Mouse (Mus musculus): ENCODE data around the gene Rtca. TPM values are rescaled to one million over a fixed set of nuclear protein-coding genes. Genes with fewer than 3 reads are reported as not detected.

Gene Rtca
- total and polyA plus RNA-seq, 3 experiments = 31.6 to 40.3 (median 36.8) TPM

DNA sequence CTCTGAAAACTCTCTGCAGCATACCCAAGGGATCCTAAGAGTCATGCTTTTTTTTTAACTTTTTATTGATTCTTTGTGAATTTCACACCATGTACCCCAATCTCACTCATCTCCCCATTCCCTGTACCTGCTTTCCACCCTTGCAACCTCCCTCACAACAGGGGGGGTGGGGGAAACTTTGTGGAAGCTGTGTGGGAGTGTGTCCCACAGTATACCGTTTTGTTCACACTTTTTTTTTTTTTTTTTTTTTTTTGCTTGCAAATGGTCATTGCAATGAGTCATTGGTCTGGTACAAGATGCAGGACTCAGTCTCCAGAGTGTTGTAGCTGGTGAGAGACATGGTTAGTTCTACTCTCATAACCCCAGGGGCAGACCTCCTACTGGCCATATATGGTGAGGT is 65.2 kb downstream of the Rtca start:
- no peak for DNase-seq (ENCODE audit: low spot score)
- peaks cover 51% of the 10 kb centered on the region for H3K27me3 ChIP-seq (ENCODE audit: insufficient read depth, low read length)
- no peak overlapping the region for H3K4me3 ChIP-seq (ENCODE audit: low read depth, low read length)
- ATAC-seq (ENCODE audit: extremely low read depth, insufficient number of reproducible peaks, low FRiP score, poor library complexity, severe bottlenecking) = no peak
- H3K9me3 ChIP-seq (replicated peaks) = no peaks in the 10 kb centered on the region
- no peaks in the 10 kb centered on the region for H3K36me3 ChIP-seq (replicated peaks)
- TF ChIP-seq CTCF (IDR thresholded peaks at IDR 0.05; ENCODE audit: low read depth, low read length) (no peak), POLR2AphosphoS5 (IDR thresholded peaks at IDR 0.05; ENCODE audit: insufficient replicate concordance, low read depth, low read length) (no peak), GATA2 (IDR thresholded peaks at IDR 0.05; ENCODE audit: borderline replicate concordance, low read depth, low read length) (no peak), TAL1 (conservative IDR thresholded peaks at IDR 0.05; ENCODE audit: low read depth, low read length) (no peak), GATA1 (IDR thresholded peaks at IDR 0.05; ENCODE audit: borderline replicate concordance, low read length) (no peak)
- no peaks in the 10 kb centered on the region for H3K4me1 ChIP-seq (ENCODE audit: insufficient read depth, low read depth, low read length)

DNA sequence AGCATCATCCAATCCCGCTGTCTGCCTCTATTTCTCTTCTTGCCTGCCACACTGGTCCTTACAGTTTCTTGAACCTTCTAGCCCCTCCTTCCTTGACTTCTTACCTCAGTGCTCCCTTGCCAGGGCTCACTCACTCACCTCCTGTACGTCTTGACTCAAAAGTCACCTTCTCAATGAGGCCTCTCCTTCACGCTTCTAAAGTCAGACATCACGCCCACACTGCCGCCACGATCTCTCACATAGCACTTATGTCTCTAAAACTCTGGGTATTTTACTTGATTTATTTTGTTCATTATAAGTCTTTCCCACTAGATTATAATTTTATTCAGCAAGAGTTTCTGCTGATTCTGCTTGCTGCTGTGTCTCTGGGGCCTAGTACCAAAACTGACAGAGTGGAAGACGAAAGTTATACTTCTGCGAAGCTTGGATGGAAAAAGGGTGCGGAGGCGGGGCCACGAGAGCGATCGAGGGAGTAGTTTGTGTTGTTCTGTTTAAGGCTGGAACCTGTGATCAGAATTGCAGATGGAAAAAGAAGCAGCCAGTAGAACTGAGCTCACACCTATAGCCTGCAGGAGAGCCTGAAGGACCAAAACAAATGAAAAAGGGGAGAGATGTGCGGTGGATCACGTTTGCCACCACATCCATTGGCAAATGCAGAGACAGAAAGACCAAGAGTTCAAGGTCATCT is 66.3 kb downstream of the Rtca start:
- H3K27me3 ChIP-seq (ENCODE audit: insufficient read depth, low read length) = peaks cover 48% of the 10 kb centered on the region
- DNase-seq (ENCODE audit: low spot score) (no peak), ATAC-seq (ENCODE audit: extremely low read depth, insufficient number of reproducible peaks, low FRiP score, poor library complexity, severe bottlenecking) (no peak)
- no peak overlapping the region for H3K4me3 ChIP-seq (ENCODE audit: low read depth, low read length)
- no peaks in the 10 kb centered on the region for H3K9me3 ChIP-seq (replicated peaks)
- peaks cover 4% of the 10 kb centered on the region for H3K4me1 ChIP-seq (ENCODE audit: insufficient read depth, low read depth, low read length)
- no peak for TF ChIP-seq CTCF (IDR thresholded peaks at IDR 0.05; ENCODE audit: low read depth, low read length)
- no peak for TF ChIP-seq TAL1 (conservative IDR thresholded peaks at IDR 0.05; ENCODE audit: low read depth, low read length)
- TF ChIP-seq POLR2AphosphoS5 (IDR thresholded peaks at IDR 0.05; ENCODE audit: insufficient replicate concordance, low read depth, low read length) = no peak
- TF ChIP-seq GATA2 (IDR thresholded peaks at IDR 0.05; ENCODE audit: borderline replicate concordance, low read depth, low read length) = no peak
- no peak for TF ChIP-seq GATA1 (IDR thresholded peaks at IDR 0.05; ENCODE audit: borderline replicate concordance, low read length)
- H3K36me3 ChIP-seq (replicated peaks) = no peaks in the 10 kb centered on the region

DNA sequence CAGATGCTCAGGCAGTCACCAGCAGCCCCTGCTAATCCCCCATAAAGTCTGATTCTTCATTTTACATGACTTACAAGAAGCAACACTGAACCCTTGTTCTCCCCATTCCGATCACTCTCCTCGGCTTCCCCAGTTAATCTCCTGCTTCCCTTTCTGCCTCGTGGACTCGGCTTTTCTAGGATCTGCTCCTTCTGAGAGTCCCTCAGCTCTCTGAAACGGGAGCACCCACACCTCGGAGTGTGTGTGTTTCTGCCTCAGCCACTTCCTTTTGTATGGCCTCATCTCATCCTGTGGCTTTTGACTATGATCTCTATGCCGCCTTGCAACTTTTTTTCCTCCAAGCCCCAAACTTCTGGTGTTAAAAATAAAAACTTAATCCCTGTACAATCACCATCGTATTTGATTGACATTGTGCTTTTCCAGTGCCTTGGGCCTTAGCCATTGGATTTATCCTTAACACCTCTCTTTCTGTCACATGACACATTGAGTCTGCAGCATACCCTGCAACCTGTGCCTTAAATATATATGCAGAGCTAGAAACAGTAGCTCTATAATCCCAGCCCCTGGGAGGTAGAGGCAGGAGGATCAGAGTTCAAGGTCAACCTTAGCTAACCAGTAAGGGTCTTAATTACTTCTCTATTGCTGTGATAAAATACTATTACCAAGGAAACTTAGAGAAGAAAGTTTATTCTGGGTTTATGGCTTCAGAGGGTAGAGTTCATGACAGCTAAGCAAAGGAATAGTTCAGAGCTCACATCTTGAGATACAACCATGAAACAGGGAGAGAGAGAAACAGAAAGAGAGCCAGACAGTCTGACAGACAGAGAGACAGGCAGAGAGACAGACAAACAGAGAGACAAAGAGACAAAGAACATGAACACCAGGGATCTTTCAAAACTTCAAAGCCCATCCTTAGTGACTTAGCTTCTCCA is 67.7 kb downstream of the Rtca start:
- no peak for DNase-seq (ENCODE audit: low spot score)
- Histone ChIP-seq H3K36me3 (replicated peaks) (no peaks in the 10 kb centered on the region), H3K4me3 (ENCODE audit: low read depth, low read length) (no peak overlapping the region), H3K27me3 (ENCODE audit: insufficient read depth, low read length) (peaks cover 37% of the 10 kb centered on the region), H3K4me1 (ENCODE audit: insufficient read depth, low read depth, low read length) (peaks cover 13% of the 10 kb centered on the region), H3K9me3 (replicated peaks) (no peaks in the 10 kb centered on the region)
- TF ChIP-seq GATA2 (IDR thresholded peaks at IDR 0.05; ENCODE audit: borderline replicate concordance, low read depth, low read length) (no peak), POLR2AphosphoS5 (IDR thresholded peaks at IDR 0.05; ENCODE audit: insufficient replicate concordance, low read depth, low read length) (no peak), CTCF (IDR thresholded peaks at IDR 0.05; ENCODE audit: low read depth, low read length) (no peak), GATA1 (IDR thresholded peaks at IDR 0.05; ENCODE audit: borderline replicate concordance, low read length) (no peak), TAL1 (conservative IDR thresholded peaks at IDR 0.05; ENCODE audit: low read depth, low read length) (no peak)
- ATAC-seq (ENCODE audit: extremely low read depth, insufficient number of reproducible peaks, low FRiP score, poor library complexity, severe bottlenecking) = no peak

Other genes starting within 250 kb of the Rtca start
- gene Cdc14a, start 84.2 kb downstream of the Rtca start, total RNA-seq (2014; fragmentation: Nextera tagmentation) = 24.0 and 29.9 TPM in 2 replicates
- 16.9 and 18.9 TPM in 2 replicates for gene Cdc14a, start 84.2 kb downstream of the Rtca start, total RNA-seq (2017)
- 9.3 and 9.6 TPM in 2 replicates for gene Cdc14a, start 84.2 kb downstream of the Rtca start, polyA plus RNA-seq (2012)
- 9.5 and 16.3 TPM in 2 replicates for gene Dbt, start 4.9 kb upstream of the Rtca start, total RNA-seq (2014; fragmentation: Nextera tagmentation)
- gene Dbt, start 4.9 kb upstream of the Rtca start, total RNA-seq (2017) = 6.4 and 6.8 TPM in 2 replicates
- 0.35 and 0.69 TPM in 2 replicates for gene Dbt, start 4.9 kb upstream of the Rtca start, polyA plus RNA-seq (2012)
- 2.0 and 4.2 TPM in 2 replicates for gene Lrrc39, start 54.8 kb upstream of the Rtca start, total RNA-seq (2014; fragmentation: Nextera tagmentation)
- 1.7 and 2.2 TPM in 2 replicates for gene Lrrc39, start 54.8 kb upstream of the Rtca start, total RNA-seq (2017)
- not detected in 2 replicates for gene Lrrc39, start 54.8 kb upstream of the Rtca start, polyA plus RNA-seq (2012)
- 58.1 and 74.3 TPM in 2 replicates for gene Sass6, start 86.8 kb upstream of the Rtca start, total RNA-seq (2014; fragmentation: Nextera tagmentation)
- gene Sass6, start 86.8 kb upstream of the Rtca start, total RNA-seq (2017) = 37.6 and 39.6 TPM in 2 replicates
- 6.6 and 7.6 TPM in 2 replicates for gene Sass6, start 86.8 kb upstream of the Rtca start, polyA plus RNA-seq (2012)
- 32.1 and 42.9 TPM in 2 replicates for gene Trmt13, start 106.4 kb upstream of the Rtca start, total RNA-seq (2014; fragmentation: Nextera tagmentation)
- 34.5 and 35.8 TPM in 2 replicates for gene Trmt13, start 106.4 kb upstream of the Rtca start, total RNA-seq (2017)
- 2.2 and 3.8 TPM in 2 replicates for gene Trmt13, start 106.4 kb upstream of the Rtca start, polyA plus RNA-seq (2012)
- 73.6 and 75.9 TPM in 2 replicates for gene Mfsd14a, start 154.5 kb upstream of the Rtca start, total RNA-seq (2014; fragmentation: Nextera tagmentation)
- gene Mfsd14a, start 154.5 kb upstream of the Rtca start, total RNA-seq (2017) = 86.5 and 87.0 TPM in 2 replicates
- 12.4 and 15.0 TPM in 2 replicates for gene Mfsd14a, start 154.5 kb upstream of the Rtca start, polyA plus RNA-seq (2012)
- not detected in 2 replicates for gene Gm43191, start 173.1 kb upstream of the Rtca start, total RNA-seq (2014; fragmentation: Nextera tagmentation)
- not detected in 2 replicates for gene Gm43191, start 173.1 kb upstream of the Rtca start, total RNA-seq (2017)
- gene Gm43191, start 173.1 kb upstream of the Rtca start, polyA plus RNA-seq (2012) = not detected in 2 replicates
- gene Slc35a3, start 204.6 kb upstream of the Rtca start, total RNA-seq (2014; fragmentation: Nextera tagmentation) = 52.6 and 54.6 TPM in 2 replicates
- gene Slc35a3, start 204.6 kb upstream of the Rtca start, total RNA-seq (2017) = 56.8 and 60.9 TPM in 2 replicates
- gene Slc35a3, start 204.6 kb upstream of the Rtca start, polyA plus RNA-seq (2012) = 11.3 and 13.4 TPM in 2 replicates

All from G1E (cell line).